Mouse (Mus musculus) forebrain, embryonic 10.5 days (tissue): ENCODE data around the gene Syp. TPM values are rescaled to one million over a fixed set of nuclear protein-coding genes. Genes with fewer than 3 reads are reported as not detected.

ENCODE experiments used
- DNase-seq: peaks from one replicate; pipeline ENCODE4 v3.0.0-alpha.2; 2017; ENCODE audit warnings: low spot score; ENCODE audit errors: extremely low spot score
- H3K27ac ChIP-seq: fragments of 300-500 bp; sonication (generic); 2 replicates; pipeline ENCODE4 v1.5.1; 2016; ENCODE audit warnings: mild to moderate bottlenecking
- H3K27me3 ChIP-seq: fragments of 300-500 bp; sonication (generic); 2 replicates; pipeline ENCODE4 v1.6.1; 2016; ENCODE audit warnings: mild to moderate bottlenecking; ENCODE audit not compliant: poor library complexity, severe bottlenecking
- H3K36me3 ChIP-seq: fragments of 300-500 bp; sonication (generic); replicated peaks from 2 replicates; pipeline ENCODE4 v1.6.1; 2016; ENCODE audit warnings: mild to moderate bottlenecking, moderate library complexity
- H3K4me1 ChIP-seq: fragments of 300-500 bp; sonication (generic); 2 replicates; pipeline ENCODE4 v1.6.1; 2016
- H3K4me3 ChIP-seq: fragments of 300-500 bp; sonication (generic); 2 replicates; pipeline ENCODE4 v1.5.1; 2016; ENCODE audit warnings: mild to moderate bottlenecking, moderate library complexity
- H3K9me3 ChIP-seq: fragments of 300-500 bp; sonication (generic); 2 replicates; pipeline ENCODE4 v1.6.1; 2016; ENCODE audit warnings: mild to moderate bottlenecking, moderate library complexity
- WGBS: fragments of 180-500 bp; shearing (Covaris S2); methylation state at CpG from one replicate; pipeline ENCODE4 v1.1.7; 2016; 5-methylcytosine and 5-hydroxymethylcytosine counted together
- polyA plus RNA-seq: library from polyadenylated mRNA; unstranded; fragments of >200 nt; fragmentation: Nextera tagmentation; extraction: Ambion mirVana; gene quantifications from 2 replicates; pipeline ENCODE4 v1.2.1, GENCODE M21; 2016

Syp gene
- polyA plus RNA-seq, 1 experiment from 2014 or later = 11.6 TPM

DNA sequence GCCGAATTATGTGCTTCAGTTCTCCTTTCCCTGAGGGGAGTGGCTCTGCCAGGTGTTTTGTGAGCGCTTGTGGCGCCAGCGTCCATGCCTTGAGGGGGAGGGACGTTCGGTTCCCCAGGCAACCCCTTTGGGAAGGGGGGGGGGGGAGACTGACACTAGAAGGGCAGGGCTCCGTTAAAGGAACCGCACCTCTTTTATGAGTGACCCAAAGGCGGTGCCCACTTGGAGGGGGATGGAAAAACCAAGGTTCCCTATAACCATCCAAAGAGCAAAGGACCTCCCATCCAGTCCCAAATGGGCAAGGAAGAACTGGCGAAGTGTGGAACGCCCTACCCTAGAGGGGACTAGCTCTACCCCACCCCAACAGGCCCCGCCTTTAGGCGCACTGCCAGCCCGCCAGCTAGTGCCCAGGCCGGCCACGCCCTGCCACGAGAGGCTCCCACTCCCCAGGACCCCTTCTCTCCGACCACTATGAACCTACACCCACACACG is 32.2 kb downstream of the Syp start:
- no peak for DNase-seq
- Histone ChIP-seq H3K4me3 (peak overlapping the region; percentile 57), H3K4me1 (peaks cover 16% of the 10 kb centered on the region), H3K27me3 (peaks cover 8% of the 10 kb centered on the region), H3K9me3 (0 out of 2 replicates have a peak, but pooled peaks cover 4% of the 10 kb centered on the region), H3K36me3 (peaks cover 18% of the 10 kb centered on the region), H3K27ac (peak overlapping the region; percentile 83)
- 19% methylated on average over 18 of the region's 19 CpGs for WGBS

DNA sequence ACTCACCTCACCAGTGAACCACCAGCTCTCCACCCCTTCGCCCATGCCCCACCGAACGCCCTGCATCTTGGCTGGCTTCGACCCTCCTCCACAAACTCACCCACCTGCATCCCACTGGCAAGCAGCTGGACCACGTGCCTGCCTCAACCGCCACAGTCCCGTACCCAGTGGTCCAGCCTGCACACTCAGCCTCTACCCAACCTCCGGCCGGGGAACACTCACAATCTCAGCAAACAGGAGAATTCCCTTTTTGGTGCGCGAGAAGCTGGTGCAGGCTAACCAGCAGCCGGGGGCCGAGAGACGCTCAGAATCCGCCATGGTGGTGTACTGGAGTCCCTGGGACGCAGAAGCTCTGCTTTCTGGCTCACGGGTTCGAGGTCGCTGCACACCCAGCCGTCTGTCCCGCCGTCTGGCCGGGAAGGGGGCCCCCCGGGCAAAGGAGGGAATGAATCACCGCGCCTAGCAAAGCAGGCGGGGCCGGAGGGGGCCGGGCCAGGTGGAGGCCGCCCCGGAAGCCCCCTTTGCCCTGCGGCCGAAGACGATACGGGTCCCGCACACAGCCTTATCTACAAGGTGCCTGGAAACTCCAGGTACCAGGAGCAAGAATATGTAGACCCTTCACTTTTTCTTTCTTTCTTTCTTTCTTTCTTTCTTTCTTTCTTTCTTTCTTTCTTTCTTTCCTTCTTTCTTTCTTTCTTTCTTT is 32.8 kb downstream of the Syp start, which contains the start of gene Plp2:
Plp2 (minus strand) TSS at position 470 of the 703 bp plus-strand sequence.
- Histone ChIP-seq H3K9me3 (peaks cover 3% of the 10 kb centered on the region; the same call in 1 of the 2 replicates), H3K4me3 (peak within 1 kb of the TSS; percentile 57), H3K27me3 (peaks cover 12% of the 10 kb centered on the region), H3K4me1 (peaks cover 16% of the 10 kb centered on the region), H3K36me3 (peaks cover 18% of the 10 kb centered on the region), H3K27ac (peak within 1 kb of the TSS; percentile 83)
- WGBS = 16% methylated on average over 36 of the region's 36 CpGs
- no peak for DNase-seq

DNA sequence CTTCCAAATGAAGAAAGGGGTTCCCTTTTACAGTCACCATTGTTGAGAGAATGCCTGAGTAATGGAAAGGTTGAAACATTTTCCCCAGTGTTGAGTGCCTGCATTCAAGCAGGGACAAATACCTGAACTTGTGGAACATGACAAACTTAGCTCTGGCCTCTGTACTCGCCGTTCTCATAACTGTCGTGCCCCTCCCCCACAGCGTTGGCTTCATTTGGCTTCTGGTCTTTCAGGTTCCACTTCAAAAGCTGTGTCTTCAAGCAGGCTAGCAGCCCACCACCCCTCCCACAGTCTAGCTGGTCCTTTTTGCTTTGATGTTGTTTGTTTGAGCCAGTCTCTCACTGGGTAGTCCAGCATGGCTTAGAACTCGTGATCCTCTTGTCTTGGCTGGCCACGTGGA is 34.5 kb downstream of the Syp start:
- Histone ChIP-seq H3K4me3 (no peak overlapping the region), H3K27ac (no peak overlapping the region), H3K27me3 (peaks cover 12% of the 10 kb centered on the region), H3K4me1 (peaks cover 16% of the 10 kb centered on the region), H3K9me3 (no peaks in the 10 kb centered on the region; the same call in 1 of the 2 replicates), H3K36me3 (peaks cover 8% of the 10 kb centered on the region)
- no peak for DNase-seq
- WGBS = 61% methylated on average over 6 of the region's 6 CpGs

DNA sequence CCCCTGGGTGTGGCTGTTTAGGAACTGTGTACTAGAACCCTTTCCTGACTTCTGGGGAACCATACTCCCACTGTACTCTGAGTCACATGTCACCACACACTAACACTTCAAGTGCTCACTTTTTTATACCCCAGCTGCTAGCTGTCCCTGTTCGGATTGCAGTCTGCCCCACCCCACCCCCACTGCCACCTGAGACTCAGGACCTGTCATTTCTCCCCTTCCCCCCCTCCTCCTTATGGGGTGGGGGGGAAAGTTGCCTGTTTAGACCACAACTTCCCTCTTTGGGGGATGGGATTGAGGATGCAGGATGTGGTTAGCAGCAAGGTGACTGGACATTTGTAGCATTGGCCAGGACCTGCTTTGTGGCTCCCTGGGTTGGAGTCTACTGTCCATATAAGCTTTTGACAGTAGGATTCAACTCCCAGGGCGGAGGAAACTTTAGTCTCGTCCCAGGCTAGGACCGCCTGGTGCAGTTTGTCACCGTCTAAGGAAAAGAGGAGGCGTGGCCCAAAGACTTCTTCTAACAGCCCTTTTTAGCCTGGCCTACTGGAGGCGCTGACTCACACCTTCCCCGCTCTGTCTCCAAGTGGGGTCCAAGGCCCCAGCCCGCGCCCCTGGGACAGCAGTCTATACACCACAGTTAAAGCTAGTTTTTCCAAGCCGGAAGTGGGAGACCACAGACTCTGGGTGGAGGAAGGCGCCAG is 35.5 kb downstream of the Syp start:
- no peak overlapping the region; the same call in 1 of the 2 replicates for H3K4me3 ChIP-seq
- 33% methylated on average over 12 of the region's 12 CpGs for WGBS
- DNase-seq = no peak

DNA sequence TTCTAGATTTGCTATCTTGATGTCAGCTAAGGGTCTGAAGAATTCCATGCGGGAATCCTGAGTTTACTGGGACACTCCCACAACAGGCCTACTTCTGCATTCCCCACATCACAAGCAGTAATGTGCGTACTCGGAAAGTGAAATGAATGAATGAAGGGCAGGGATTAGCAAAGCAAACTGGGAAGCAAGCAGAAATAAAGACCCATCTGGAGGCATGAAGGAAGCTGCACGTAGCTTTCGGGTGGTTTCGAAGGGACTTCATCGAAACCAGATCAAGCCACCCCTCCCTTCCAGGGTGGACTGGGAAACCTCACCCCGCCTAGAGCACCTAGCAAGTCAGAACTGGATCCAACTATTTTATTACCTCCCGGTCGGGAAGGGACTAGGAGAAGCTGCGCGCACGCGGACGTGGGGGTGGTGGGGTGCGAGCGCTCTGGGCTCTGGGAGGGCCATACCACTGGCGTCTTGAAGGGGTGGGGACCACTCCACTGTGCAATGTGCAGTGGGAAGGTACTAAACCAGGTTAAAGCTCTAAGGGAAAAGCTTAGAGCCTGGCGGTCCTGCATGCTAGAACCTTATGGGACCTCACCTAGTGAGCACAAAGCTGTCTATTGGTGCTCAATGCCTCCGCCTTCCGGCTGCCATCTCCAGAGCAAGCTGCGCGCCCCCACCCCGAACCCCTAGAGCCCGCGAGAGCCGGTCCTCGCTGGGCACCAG is 36.2 kb downstream of the Syp start:
- no peaks in the 10 kb centered on the region for H3K36me3 ChIP-seq
- H3K4me1 ChIP-seq = peaks cover 16% of the 10 kb centered on the region
- 26% methylated on average over 28 of the region's 28 CpGs for WGBS
- no peaks in the 10 kb centered on the region; the same call in 1 of the 2 replicates for H3K9me3 ChIP-seq
- H3K27me3 ChIP-seq = peaks cover 12% of the 10 kb centered on the region
- H3K4me3 ChIP-seq = peak overlapping the region; percentile 34
- H3K27ac ChIP-seq = peak overlapping the region; percentile 44; the same call in 1 of the 2 replicates
- DNase-seq = no peak

More for the DNA sequence above, 35.5 kb downstream of the Syp start:
- H3K27ac ChIP-seq = no peak overlapping the region
- no peaks in the 10 kb centered on the region; the same call in 1 of the 2 replicates for H3K9me3 ChIP-seq
- H3K4me1 ChIP-seq = peaks cover 16% of the 10 kb centered on the region
- peaks cover 12% of the 10 kb centered on the region for H3K27me3 ChIP-seq
- peaks cover 6% of the 10 kb centered on the region for H3K36me3 ChIP-seq

DNA sequence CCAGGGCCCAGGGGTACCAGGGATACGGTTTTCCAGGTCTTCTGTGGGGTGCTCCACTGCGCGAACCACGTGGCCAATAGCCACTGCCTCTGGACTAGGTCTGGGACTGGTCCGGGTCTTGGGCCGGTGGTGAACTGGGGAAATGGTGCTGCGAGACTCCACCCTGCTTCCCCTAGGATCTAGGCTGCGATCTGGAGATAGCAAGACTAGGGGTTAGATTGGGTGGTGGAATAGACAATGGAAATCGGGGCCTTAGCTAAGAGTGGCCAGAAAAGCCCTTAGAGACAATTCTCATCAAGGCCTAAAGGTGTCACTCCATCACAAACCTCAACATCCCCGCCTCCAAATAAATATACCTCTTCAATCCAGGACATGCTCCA is 36.7 kb downstream of the Syp start:
- H3K36me3 ChIP-seq = no peaks in the 10 kb centered on the region
- H3K4me3 ChIP-seq = peak overlapping the region; percentile 34
- H3K4me1 ChIP-seq = peaks cover 16% of the 10 kb centered on the region
- 29% methylated on average over 10 of the region's 10 CpGs for WGBS
- peak overlapping the region; percentile 44; the same call in 1 of the 2 replicates for H3K27ac ChIP-seq
- no peaks in the 10 kb centered on the region; the same call in 1 of the 2 replicates for H3K9me3 ChIP-seq
- DNase-seq = no peak
- peaks cover 12% of the 10 kb centered on the region for H3K27me3 ChIP-seq

DNA sequence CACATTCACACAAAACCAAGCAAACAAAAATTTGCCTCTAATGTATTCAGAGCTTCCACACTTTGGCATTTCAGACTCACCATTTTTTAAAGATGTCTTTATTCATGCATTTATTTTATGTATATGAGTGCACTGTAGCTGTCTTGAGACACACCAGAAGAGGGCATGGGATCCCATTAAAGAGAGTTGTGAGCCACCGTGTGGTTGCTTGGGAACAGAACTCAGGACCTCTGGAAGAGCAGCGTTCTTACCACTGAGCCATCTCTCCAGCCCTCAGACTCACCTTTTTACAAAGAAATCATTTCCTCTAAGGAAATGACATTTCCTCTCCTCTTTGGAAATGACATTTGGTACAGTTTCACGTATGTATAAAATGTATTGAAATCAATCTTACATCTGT is 40.7 kb downstream of the Syp start:
- WGBS = 43% methylated on average over 3 of the region's 3 CpGs
- Histone ChIP-seq H3K4me1 (peaks cover 7% of the 10 kb centered on the region), H3K9me3 (no peaks in the 10 kb centered on the region; the same call in 1 of the 2 replicates), H3K27ac (no peak overlapping the region), H3K4me3 (no peak overlapping the region), H3K36me3 (no peaks in the 10 kb centered on the region), H3K27me3 (peaks cover 15% of the 10 kb centered on the region)
- no peak for DNase-seq

DNA sequence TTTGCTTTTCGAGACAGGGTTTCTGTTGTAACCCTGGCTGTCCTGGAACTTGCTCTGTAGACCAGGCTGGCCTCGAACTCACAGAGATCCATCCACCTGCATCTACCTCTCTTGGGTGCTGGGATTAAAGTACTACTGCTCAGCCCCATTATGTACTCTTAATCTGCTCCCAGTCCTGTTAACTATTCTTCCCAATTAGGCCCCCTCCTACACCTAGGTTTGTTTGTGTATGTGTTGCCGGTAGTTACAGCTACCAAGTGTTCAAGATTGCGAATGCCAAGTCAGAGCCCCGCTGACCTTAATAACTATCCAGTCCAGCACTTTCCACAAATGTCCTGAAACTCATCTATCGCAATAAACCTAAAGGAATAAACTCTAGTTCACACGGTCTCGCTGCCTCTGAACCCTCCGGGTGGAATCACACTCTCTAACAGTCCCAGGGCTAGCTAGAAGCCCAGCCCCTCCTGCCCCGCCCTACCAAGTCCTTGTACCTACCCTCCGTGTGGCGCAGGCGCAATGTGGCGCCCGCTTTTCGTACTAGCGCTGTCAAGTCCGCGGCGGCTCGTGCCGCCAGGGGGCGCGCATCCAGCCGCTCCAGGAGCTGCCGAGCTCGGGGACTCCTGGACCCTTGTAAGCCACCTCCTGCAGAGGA is 41.3 kb downstream of the Syp start:
- Histone ChIP-seq H3K27ac (0 out of 2 replicates have a peak overlapping the region, but pooled peaks have one; percentile 35), H3K4me1 (peaks cover 4% of the 10 kb centered on the region), H3K4me3 (peak overlapping the region; percentile 46), H3K27me3 (peaks cover 12% of the 10 kb centered on the region), H3K36me3 (no peaks in the 10 kb centered on the region), H3K9me3 (no peaks in the 10 kb centered on the region; the same call in 1 of the 2 replicates)
- 19% methylated on average over 27 of the region's 27 CpGs for WGBS
- DNase-seq = peak; percentile 84

DNA sequence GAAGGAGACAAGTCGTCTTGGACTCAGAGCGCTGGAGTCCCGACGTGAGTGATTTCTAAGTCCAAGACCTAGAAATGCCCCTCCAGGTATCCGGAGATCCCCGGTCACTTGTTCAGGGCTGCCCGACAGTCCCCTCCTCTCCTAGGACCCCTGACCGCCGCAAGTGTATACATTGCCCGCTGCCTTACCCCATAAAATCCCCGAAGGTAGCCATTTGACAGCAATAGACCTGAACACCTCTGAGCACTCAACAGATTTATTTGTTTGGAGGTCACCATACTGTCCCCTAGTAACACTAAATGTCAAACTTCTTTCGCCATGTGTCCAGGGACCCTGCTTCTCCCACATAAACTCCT is 41.8 kb downstream of the Syp start:
- no peaks in the 10 kb centered on the region for H3K4me1 ChIP-seq
- H3K27ac ChIP-seq = 0 out of 2 replicates have a peak overlapping the region, but pooled peaks have one; percentile 35
- DNase-seq = no peak
- no peaks in the 10 kb centered on the region for H3K36me3 ChIP-seq
- WGBS = 25% methylated on average over 12 of the region's 12 CpGs
- no peaks in the 10 kb centered on the region; the same call in 1 of the 2 replicates for H3K9me3 ChIP-seq
- H3K4me3 ChIP-seq = peak overlapping the region; percentile 46
- H3K27me3 ChIP-seq = peaks cover 12% of the 10 kb centered on the region

DNA sequence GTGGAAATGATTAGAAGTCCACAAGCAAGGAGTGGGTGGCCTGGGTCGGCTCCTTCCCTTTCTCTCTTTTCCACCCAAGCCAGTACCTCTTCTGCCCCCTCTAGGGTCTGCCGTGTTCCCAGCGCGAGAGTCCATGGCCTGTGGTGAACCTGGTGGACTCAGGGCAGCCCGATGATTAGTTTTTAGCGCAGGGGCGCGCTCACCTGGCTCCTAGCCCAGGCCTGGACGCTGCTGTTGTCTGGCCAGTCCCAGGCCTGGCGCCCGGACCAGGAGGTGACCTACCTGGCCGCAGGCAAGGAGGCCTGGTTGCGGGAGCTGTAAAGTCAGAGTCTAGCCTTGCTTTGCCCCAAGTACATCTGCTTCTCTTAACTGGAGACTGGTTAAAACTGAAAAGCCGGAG is 42.6 kb downstream of the Syp start, which contains the start of gene Magix:
Magix (minus strand) TSS at position 388 of the 400 bp plus-strand sequence.
- no peaks in the 10 kb centered on the region; the same call in 1 of the 2 replicates for H3K9me3 ChIP-seq
- peak within 1 kb of the TSS; percentile 46 for H3K4me3 ChIP-seq
- H3K27me3 ChIP-seq = peaks cover 9% of the 10 kb centered on the region
- no peaks in the 10 kb centered on the region for H3K4me1 ChIP-seq
- no peak for DNase-seq
- 0 out of 2 replicates have a peak within 1 kb of the TSS, but pooled peaks have one; percentile 35 for H3K27ac ChIP-seq
- WGBS = 68% methylated on average over 14 of the region's 14 CpGs
- no peaks in the 10 kb centered on the region for H3K36me3 ChIP-seq

DNA sequence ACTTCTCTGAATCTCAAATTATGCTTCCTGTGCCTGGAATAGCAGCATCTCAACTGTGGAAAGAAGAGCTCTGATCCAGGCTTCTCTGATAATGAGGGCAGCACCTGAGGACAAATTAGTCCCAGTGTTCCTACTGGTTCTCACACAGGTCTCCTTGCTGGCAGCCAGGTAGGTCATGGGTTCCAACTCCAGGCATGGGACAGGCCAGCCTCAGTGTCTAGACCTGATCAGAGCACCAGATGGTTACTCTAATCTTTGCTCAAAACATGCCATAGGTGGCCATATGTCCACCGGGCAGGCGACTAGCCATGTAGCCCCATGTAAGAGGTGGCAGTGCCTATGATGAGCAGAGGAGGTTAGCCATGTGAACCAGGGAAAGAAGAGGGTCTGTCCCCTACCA is 50.0 kb downstream of the Syp start:
- Histone ChIP-seq H3K36me3 (no peaks in the 10 kb centered on the region), H3K4me3 (no peak overlapping the region), H3K9me3 (no peaks in the 10 kb centered on the region), H3K4me1 (no peaks in the 10 kb centered on the region), H3K27ac (no peak overlapping the region), H3K27me3 (no peaks in the 10 kb centered on the region)
- 93% methylated on average over 2 of the region's 2 CpGs for WGBS
- no peak for DNase-seq

DNA sequence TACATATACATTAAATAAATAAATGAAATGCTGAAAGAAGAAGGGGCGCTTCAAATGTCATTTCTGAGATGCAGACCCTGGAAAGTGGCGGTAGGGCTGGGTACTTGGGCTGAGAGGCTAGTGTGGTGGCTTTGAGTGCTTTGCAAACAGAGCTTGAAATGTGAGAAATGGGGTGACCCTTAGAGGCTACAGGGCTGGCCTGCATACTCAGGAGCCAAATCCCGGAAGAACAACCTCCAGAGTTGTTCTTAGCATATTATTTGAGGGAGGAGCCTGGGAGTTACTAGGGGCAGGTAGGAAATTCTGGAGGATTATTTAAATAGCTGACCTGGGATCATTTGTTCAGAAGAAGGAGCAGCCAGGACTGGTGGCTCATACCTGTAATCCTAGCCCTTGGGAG is 52.2 kb downstream of the Syp start:
- WGBS = 71% methylated on average over 3 of the region's 3 CpGs

More for the DNA sequence above, 52.2 kb downstream of the Syp start:
- no peak overlapping the region for H3K4me3 ChIP-seq
- no peaks in the 10 kb centered on the region for H3K36me3 ChIP-seq
- no peak for DNase-seq
- H3K27me3 ChIP-seq = no peaks in the 10 kb centered on the region
- no peaks in the 10 kb centered on the region for H3K9me3 ChIP-seq
- H3K27ac ChIP-seq = no peak overlapping the region
- H3K4me1 ChIP-seq = no peaks in the 10 kb centered on the region
